Mouse (Mus musculus): ENCODE data around the gene Galnt9. TPM values are rescaled to one million over a fixed set of nuclear protein-coding genes. Genes with fewer than 3 reads are reported as not detected.

Galnt9 gene
- polyA plus RNA-seq, 1 experiment from 2014 or later = not detected

DNA sequence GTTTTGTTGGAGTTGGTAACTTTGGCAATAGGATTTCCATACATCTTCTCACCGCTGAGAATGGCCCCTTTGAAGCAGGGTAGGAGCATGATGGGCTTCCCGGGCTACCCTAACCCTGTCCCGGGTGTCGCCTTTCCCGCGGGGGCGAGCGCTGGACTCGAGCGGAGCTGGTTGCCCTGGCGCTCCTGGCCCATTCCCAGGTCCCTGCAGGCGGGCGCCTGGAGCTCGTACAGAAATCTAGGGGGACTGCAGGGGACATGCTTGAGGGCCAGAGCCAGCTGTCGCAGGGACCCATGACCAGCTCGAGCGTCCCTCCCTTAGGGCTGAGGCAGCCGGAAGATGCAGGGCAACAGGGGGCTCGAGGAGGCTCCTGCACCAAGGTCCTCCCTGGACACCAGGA, 84.0 kb downstream of the Galnt9 start:
- H3K27me3 ChIP-seq (ENCODE audit: low read depth, poor library complexity, severe bottlenecking) = peaks cover 13% of the 10 kb centered on the region
- peaks cover 7% of the 10 kb centered on the region for H3K4me1 ChIP-seq
- H3K9me3 ChIP-seq (replicated peaks) = no peaks in the 10 kb centered on the region
- 24% methylated on average over 19 of the region's 19 CpGs for WGBS
- peak overlapping the region; percentile 28 for H3K4me3 ChIP-seq
- peak; percentile 41 for DNase-seq (ENCODE audit: low spot score)
- peak overlapping the region; percentile 42; the same call in 1 of the 2 replicates for H3K27ac ChIP-seq
- no peaks in the 10 kb centered on the region for H3K36me3 ChIP-seq

DNA sequence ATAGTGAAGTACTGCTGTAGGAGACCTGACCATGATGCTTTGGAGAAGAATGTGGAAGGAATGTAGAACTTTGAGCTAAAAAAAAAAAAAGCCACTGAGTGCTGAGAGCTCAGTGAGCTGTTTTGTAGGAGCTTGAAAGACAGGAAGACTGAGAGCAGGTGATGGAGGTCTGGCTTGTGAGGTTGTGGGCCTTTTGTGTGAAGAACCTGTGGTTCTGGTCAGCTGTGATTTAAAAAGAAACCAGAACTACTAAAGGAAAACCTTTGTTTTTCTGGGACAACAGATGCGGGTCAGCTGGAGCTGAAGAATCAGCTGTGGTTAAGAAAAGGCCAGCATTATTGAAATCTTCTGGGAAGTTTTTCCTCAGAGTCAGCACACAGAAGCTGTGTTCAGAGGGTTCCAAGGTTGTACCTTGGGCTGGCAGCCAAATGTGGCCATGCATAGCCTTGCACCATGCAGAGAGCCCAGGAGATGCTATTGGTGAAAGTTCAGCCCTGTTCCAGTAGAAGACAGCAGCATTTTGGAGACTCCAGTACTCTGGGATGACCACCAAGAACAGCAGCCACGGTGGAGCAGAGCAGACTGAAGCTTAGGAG, 85.5 kb downstream of the Galnt9 start:
- WGBS = 88% methylated on average over 2 of the region's 2 CpGs
- H3K9me3 ChIP-seq (replicated peaks) = no peaks in the 10 kb centered on the region

DNA sequence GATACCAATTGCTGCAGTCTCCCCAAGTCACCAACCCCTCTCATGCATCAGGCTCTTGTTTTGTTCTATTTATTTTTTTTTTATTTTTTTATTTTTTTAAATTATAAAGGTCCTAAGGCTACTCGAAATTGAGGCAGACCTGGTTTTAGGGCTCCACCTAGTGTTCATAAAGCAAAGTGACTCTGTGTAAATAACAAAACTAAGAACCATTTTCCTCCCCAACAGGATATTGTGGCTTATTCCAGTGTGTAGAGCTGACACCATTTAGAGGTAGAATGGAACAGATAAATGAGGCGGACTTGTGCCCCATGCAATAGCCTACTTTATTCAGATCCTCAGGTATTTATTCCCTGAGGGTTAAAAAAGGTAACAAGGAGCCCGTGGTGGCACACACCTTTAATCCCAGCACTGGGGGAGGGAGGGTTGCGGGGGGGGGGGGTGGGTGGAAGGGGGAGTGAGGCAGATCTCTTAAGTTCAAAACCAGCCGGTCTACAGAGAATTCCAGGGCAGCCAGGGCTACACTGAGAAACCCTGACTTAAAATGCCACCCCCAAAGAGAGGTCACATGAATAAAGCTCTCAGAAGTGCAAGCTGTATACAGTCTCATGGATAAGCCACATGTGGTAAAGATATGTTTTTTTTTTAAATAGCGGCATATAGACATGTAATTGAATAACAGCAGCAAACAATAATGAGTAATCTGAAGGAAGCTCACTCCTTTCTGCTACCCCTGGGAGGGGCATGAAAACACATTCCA, 92.0 kb downstream of the Galnt9 start:
- no peaks in the 10 kb centered on the region for H3K9me3 ChIP-seq (replicated peaks)
- no peaks in the 10 kb centered on the region for H3K36me3 ChIP-seq
- no peaks in the 10 kb centered on the region for H3K27me3 ChIP-seq (ENCODE audit: low read depth, poor library complexity, severe bottlenecking)
- no peak for DNase-seq (ENCODE audit: low spot score)
- H3K4me1 ChIP-seq = peaks cover 5% of the 10 kb centered on the region; the same call in 1 of the 2 replicates
- H3K4me3 ChIP-seq = no peak overlapping the region
- no peak overlapping the region for H3K27ac ChIP-seq
- 45% methylated on average over 6 of the region's 6 CpGs for WGBS

More for the DNA sequence above, 85.5 kb downstream of the Galnt9 start:
- Histone ChIP-seq H3K27ac (no peak overlapping the region), H3K27me3 (ENCODE audit: low read depth, poor library complexity, severe bottlenecking) (peaks cover 13% of the 10 kb centered on the region), H3K4me1 (peaks cover 7% of the 10 kb centered on the region), H3K4me3 (no peak overlapping the region), H3K36me3 (no peaks in the 10 kb centered on the region)
- no peak for DNase-seq (ENCODE audit: low spot score)

DNA sequence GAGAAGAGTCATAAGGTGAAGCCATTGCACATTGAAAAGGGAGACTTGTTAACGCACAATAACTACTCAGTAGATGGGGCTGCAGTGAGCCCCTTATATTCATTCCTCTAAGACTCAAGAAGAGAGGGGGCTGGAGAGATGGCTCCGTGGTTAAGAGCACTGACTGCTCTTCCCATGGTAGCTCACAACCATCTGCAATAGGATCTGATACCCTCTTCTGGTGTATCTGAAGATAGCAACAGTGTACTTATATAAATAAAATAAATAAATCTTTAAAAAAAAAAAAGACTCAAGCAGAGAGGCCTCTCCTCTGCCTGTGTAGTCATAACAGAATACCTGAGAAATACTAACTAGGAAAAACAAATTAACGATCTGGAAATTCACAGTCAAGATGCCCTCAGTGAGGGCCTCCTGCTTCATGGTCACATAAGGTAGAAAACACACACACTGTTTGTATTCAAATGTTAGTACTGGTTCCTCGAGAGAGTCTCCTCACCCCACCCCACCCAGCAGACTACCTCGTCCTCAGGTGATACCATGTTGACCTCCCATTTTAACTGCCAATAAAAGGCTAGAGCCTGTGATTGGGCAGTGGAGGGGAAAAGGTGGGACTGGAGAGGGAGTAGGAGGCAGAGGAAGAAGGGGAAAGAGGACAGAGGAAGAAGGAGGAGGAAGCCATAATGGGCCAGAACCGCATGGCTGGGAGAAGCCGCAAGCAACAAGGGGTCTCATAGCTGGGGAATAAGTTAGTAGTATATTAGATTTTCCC, 94.3 kb downstream of the Galnt9 start:
- Histone ChIP-seq H3K4me3 (no peak overlapping the region), H3K36me3 (no peaks in the 10 kb centered on the region), H3K27me3 (ENCODE audit: low read depth, poor library complexity, severe bottlenecking) (no peaks in the 10 kb centered on the region), H3K27ac (no peak overlapping the region), H3K9me3 (replicated peaks) (no peaks in the 10 kb centered on the region), H3K4me1 (peaks cover 5% of the 10 kb centered on the region; the same call in 1 of the 2 replicates)
- 82% methylated on average over 7 of the region's 7 CpGs for WGBS
- no peak for DNase-seq (ENCODE audit: low spot score)

DNA sequence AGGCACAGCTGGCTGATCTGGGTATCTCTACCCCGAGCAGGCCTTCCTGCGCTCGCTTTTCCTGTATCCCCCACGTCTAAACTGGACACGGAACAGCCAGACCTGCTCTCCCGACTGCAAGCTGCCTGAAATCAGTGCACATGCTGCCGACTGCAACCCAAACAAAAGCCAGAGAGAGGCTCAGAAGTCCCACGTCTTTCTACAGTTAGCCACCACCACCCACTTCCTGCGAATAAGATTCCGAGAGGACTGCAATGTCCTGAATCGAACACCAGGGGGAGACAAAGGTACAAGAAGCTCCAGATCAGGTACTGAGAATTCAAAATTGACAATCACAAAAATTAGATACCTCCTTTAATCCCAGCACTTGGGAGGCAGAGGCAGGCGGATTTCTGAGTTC, 95.3 kb downstream of the Galnt9 start:
- H3K4me1 ChIP-seq = peaks cover 5% of the 10 kb centered on the region; the same call in 1 of the 2 replicates
- no peaks in the 10 kb centered on the region for H3K27me3 ChIP-seq (ENCODE audit: low read depth, poor library complexity, severe bottlenecking)
- H3K9me3 ChIP-seq (replicated peaks) = no peaks in the 10 kb centered on the region
- H3K27ac ChIP-seq = peak overlapping the region; percentile 64; the same call in 1 of the 2 replicates
- DNase-seq (ENCODE audit: low spot score) = peak; percentile 69
- H3K4me3 ChIP-seq = no peak overlapping the region
- H3K36me3 ChIP-seq = 0 out of 2 replicates have a peak, but pooled peaks cover 2% of the 10 kb centered on the region
- 31% methylated on average over 12 of the region's 12 CpGs for WGBS

DNA sequence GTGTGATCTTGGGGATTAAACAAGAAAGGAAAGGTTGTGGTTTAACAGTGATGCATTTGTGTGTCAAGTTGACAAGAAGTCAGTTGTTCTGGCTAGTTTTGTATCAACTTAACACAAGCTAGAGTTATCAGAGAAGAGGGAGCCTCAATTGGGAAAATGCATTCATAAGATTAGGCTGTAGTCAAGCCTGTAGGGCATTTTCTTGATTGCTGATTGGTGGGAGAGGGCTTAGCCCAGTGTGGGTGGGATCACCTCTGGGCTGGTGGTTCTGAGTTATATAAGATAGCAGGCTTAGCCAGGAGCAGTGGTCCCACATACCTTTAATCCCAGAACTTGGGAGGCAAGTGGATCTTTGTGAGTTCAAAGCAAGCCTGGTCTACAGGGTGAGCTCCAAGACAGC, 102.2 kb downstream of the Galnt9 start:
- Histone ChIP-seq H3K27me3 (ENCODE audit: low read depth, poor library complexity, severe bottlenecking) (no peaks in the 10 kb centered on the region), H3K27ac (no peak overlapping the region), H3K9me3 (replicated peaks) (no peaks in the 10 kb centered on the region), H3K4me1 (no peaks in the 10 kb centered on the region), H3K36me3 (peaks cover 67% of the 10 kb centered on the region), H3K4me3 (no peak overlapping the region)
- DNase-seq (ENCODE audit: low spot score) = no peak

DNA sequence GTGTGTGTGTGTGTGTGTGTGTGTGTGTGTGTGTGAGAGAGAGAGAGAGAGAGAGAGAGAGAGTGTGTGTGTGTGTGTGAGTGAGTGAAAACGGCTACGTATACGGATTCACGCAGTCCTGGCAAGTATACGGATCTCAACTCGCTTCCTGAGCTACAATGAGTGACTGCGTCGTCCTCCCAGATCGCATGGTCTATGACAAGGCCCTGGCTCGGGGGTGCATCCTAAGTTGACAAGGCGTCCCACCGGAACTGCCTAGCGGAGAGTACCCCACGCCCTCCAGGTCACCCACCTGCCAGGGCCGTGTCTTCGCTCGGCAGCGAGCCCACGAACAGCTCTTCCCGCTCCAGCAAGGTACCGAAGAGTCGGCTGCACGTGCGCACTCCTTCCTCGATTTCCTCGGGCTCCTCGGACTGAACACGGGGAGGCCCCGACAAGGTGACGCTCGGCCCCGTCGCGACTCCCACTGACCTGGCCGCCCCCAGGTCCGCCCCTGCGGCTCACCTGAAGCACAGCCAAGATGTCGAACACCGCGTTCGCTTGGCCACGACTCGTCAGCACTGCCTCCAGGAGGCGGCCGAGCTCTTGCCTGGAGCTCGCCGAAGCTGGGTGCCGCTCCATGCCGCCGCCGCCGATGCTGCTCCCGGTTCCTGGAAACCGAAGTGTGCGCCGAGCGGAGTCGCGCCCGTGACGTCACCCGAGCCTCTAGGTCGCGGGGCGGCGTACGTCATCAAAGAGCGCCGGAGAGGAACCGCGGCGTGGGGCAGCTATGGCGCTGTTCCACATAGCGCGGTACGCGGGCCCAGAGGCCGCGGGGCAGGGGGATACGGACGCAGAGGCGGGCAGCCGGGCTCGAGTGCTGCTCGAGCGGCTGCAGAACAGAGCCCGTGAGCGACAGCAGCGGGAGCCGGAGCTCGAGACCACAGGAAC, 108.8 kb downstream of the Galnt9 start, which contains the start of the genes Noc4l and Ddx51:
Noc4l (minus strand) TSS at position 699 of the 930 bp plus-strand sequence.
Ddx51 (plus strand) TSS at position 733 of the 930 bp plus-strand sequence.
- peaks cover 78% of the 10 kb centered on the region for H3K36me3 ChIP-seq
- H3K4me3 ChIP-seq = peak within 1 kb of the TSS; percentile 99
- peak; percentile 99 for DNase-seq (ENCODE audit: low spot score)
- peaks cover 22% of the 10 kb centered on the region for H3K4me1 ChIP-seq
- under 1% methylated on average over 91 of the region's 91 CpGs for WGBS
- H3K27ac ChIP-seq = peak within 1 kb of the TSS; percentile 88
- no peaks in the 10 kb centered on the region for H3K27me3 ChIP-seq (ENCODE audit: low read depth, poor library complexity, severe bottlenecking)
- H3K9me3 ChIP-seq (replicated peaks) = no peaks in the 10 kb centered on the region

DNA sequence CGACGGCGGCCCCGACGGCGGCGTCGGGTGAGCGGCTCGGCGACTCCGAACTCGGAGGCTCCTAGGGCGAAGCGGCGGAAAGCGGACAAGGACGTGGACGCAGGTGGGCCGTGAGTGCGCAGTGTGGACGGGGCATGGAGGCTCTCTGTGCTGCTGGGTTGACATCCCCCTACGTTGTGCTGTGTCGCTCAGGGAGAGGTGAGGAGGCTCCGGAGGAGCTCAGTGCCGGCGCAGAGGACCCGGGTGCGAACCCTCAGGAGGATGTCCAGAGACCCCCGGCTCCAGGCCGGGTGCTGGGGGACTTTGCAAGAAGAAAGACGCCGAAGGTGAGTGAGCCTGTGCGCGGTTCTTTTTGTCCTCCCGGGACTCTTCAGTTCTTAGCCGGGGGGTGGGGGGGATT, 109.5 kb downstream of the Galnt9 start:
- Histone ChIP-seq H3K27ac (peak overlapping the region; percentile 88), H3K9me3 (replicated peaks) (no peaks in the 10 kb centered on the region)
- 1% methylated on average over 37 of the region's 37 CpGs for WGBS

DNA sequence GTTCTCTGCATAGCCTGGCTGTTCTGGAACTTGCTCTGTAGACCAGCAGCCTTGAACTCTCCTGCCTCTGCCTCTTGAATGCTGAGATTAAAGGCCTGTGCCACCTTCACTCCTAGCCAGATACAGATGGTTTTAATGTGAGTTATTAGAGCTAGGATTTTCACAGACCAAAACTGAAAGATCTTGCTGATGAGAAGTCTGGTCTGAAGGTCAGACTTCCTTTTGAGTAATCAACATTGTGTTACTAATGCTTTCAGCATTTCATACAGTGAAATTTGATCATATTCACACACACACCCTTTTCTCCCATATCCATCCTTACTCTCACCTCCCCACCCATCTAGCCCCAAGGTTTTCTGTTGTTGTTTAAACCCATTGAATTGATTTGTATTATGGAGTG, 115.5 kb downstream of the Galnt9 start:
- Histone ChIP-seq H3K36me3 (peaks cover 97% of the 10 kb centered on the region), H3K27me3 (ENCODE audit: low read depth, poor library complexity, severe bottlenecking) (no peaks in the 10 kb centered on the region), H3K4me1 (0 out of 2 replicates have a peak, but pooled peaks cover 2% of the 10 kb centered on the region), H3K9me3 (replicated peaks) (no peaks in the 10 kb centered on the region), H3K4me3 (no peak overlapping the region), H3K27ac (no peak overlapping the region)
- no peak for DNase-seq (ENCODE audit: low spot score)

More for the DNA sequence above, 109.5 kb downstream of the Galnt9 start:
- Histone ChIP-seq H3K4me1 (peaks cover 22% of the 10 kb centered on the region), H3K27me3 (ENCODE audit: low read depth, poor library complexity, severe bottlenecking) (no peaks in the 10 kb centered on the region), H3K36me3 (peaks cover 78% of the 10 kb centered on the region), H3K4me3 (peak overlapping the region; percentile 99)
- no peak for DNase-seq (ENCODE audit: low spot score)

DNA sequence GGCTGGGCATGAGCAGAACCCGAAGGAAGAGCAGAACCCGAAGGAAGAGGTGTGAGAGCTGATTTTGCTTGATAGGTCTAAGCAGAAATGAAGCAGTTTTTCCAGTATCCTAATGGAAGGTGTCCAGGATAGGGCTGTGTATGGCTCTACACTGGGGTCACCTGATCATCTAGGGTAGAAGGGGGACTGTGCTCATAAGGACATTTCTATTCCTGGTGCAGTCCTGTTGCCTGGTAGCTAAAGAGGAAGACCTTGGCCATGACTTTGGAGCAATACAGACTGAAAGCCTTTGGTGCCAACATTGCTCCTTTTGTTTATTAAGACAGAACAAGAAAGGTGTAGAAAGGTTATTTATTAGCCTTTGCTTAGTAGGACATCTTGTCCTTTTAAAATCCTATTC, 119.9 kb downstream of the Galnt9 start:
- Histone ChIP-seq H3K27me3 (ENCODE audit: low read depth, poor library complexity, severe bottlenecking) (no peaks in the 10 kb centered on the region), H3K27ac (no peak overlapping the region), H3K4me3 (no peak overlapping the region), H3K4me1 (no peaks in the 10 kb centered on the region), H3K9me3 (replicated peaks) (no peaks in the 10 kb centered on the region), H3K36me3 (peaks cover 97% of the 10 kb centered on the region)
- 87% methylated on average over 2 of the region's 2 CpGs for WGBS
- no peak for DNase-seq (ENCODE audit: low spot score)

DNA sequence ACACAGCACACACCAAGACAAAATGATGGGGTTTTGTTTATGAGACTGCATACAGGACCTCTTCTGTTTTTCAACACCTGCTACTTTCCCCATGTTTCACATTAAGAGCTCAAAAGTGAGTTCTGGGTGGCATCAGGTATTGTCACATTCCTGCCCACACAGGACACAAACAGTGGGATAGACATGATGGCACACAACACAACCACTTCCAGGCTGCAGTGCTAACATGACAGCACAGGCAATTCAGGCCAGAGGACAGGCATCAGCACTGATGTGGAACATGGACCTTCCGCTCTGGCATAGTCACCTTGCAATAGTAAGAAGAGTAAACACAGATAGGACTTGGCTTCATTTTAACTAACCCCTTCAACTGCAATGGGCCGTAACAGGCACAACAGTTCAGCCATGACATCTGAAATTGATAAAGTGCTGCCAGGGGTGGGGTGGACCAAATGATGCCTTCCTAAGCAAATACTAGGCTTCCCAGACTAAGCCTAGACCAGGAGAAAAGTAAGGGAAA, 120.7 kb downstream of the Galnt9 start:
- no peak overlapping the region for H3K4me3 ChIP-seq
- H3K27me3 ChIP-seq (ENCODE audit: low read depth, poor library complexity, severe bottlenecking) = no peaks in the 10 kb centered on the region
- no peaks in the 10 kb centered on the region for H3K4me1 ChIP-seq
- H3K27ac ChIP-seq = no peak overlapping the region
- no peak for DNase-seq (ENCODE audit: low spot score)
- peaks cover 97% of the 10 kb centered on the region for H3K36me3 ChIP-seq
- H3K9me3 ChIP-seq (replicated peaks) = no peaks in the 10 kb centered on the region
- 95% methylated on average over 2 of the region's 2 CpGs for WGBS

Measured in limb, embryonic 10.5 days (tissue).